Mouse (Mus musculus) liver, adult 2 months (tissue): ENCODE results near the gene Sfmbt2. TPM values are rescaled to one million over a fixed set of nuclear protein-coding genes. Genes with fewer than 3 reads are reported as not detected.

Experiments
- DNase-seq: peaks from one replicate; pipeline ENCODE4 v3.0.0-alpha.2; 2011; ENCODE audit warnings: low read depth, low spot score; ENCODE audit errors: extremely low read depth
- H3K27ac ChIP-seq: fragments of 200-500 bp; replicated peaks from 2 replicates; pipeline ENCODE4 v1.5.1; 2012; ENCODE audit warnings: low read depth, mild to moderate bottlenecking, control low read depth, inconsistent platforms, low read length; ENCODE audit not compliant: insufficient read depth
- H3K27me3 ChIP-seq: fragments of 200-500 bp; 2 replicates; pipeline ENCODE4 v1.6.1; 2012; ENCODE audit warnings: mild to moderate bottlenecking, moderate library complexity, low read length, inconsistent platforms; ENCODE audit not compliant: control insufficient read depth, insufficient read depth
- H3K36me3 ChIP-seq: fragments of 200-500 bp; 2 replicates; pipeline ENCODE4 v1.6.1; 2012; ENCODE audit warnings: low read length, inconsistent platforms; ENCODE audit not compliant: control insufficient read depth, insufficient read depth
- H3K4me1 ChIP-seq: fragments of 200-500 bp; 2 replicates; pipeline ENCODE4 v1.6.1; 2011; ENCODE audit warnings: low read length; ENCODE audit not compliant: control insufficient read depth, insufficient read depth
- H3K4me3 ChIP-seq: fragments of 200-500 bp; 2 replicates; pipeline ENCODE4 v1.5.1; 2011; ENCODE audit warnings: low read depth, mild to moderate bottlenecking, control low read depth, low read length, moderate library complexity; ENCODE audit not compliant: insufficient read depth
- H3K79me2 ChIP-seq: fragments of 200-500 bp; 2 replicates; pipeline ENCODE4 v1.6.1; 2012; ENCODE audit warnings: inconsistent platforms, mild to moderate bottlenecking, low read length, moderate library complexity; ENCODE audit not compliant: control insufficient read depth, insufficient read depth
- H3K9ac ChIP-seq: fragments of 200-500 bp; 2 replicates; pipeline ENCODE4 v1.6.1; 2012; ENCODE audit warnings: low read depth, mild to moderate bottlenecking, control low read depth, inconsistent platforms, low read length
- CTCF ChIP-seq: fragments of 200-500 bp; IDR thresholded peaks from 2 replicates; pipeline ENCODE4 v1.5.1; 2011; ENCODE audit warnings: low read depth, low read length, control low read depth
- POLR2A ChIP-seq: fragments of 200-500 bp; IDR thresholded peaks from 2 replicates; pipeline ENCODE4 v1.6.1; 2011; ENCODE audit warnings: low read length, control low read depth; ENCODE audit not compliant: insufficient read depth; ENCODE audit errors: extremely low read depth
- WGBS: fragments of 180-500 bp; shearing (Covaris S2); methylation state at CpG from one replicate; pipeline ENCODE4 v1.1.7; 2018; 5-methylcytosine and 5-hydroxymethylcytosine counted together
- polyA plus RNA-seq: library from polyadenylated mRNA; depleted of rRNA; stranded (reverse); fragments of >200 nt; gene quantifications from 2 replicates; pipeline ENCODE4 v1.2.3, GENCODE M21; 2012; rRNA removed
- total RNA-seq: library from RNA; depleted of rRNA; stranded (reverse); fragments of >200 nt; gene quantifications from 2 replicates; pipeline ENCODE4 v1.2.3, GENCODE M21; 2014; rRNA removed

The Sfmbt2 gene
- total and polyA plus RNA-seq, 2 experiments: under 0.01 to 0.06 TPM

GRCm38 (mm10) chr2:10615500-10615899, 245.2 kb downstream of the Sfmbt2 start:
- Histone ChIP-seq H3K36me3 (no peaks in the 10 kb centered on the region), H3K79me2 (no peaks in the 10 kb centered on the region), H3K4me1 (no peaks in the 10 kb centered on the region), H3K4me3 (no peak overlapping the region), H3K27me3 (no peaks in the 10 kb centered on the region), H3K9ac (no peak overlapping the region), H3K27ac (no peak overlapping the region)
- WGBS: 73% methylated on average over 2 of the region's 2 CpGs
- TF ChIP-seq POLR2A (no peak), CTCF (no peak)
- no peak for DNase-seq

Other genes starting within 250 kb of the Sfmbt2 start
- gene Itih2, start 239.1 kb upstream of the Sfmbt2 start, total RNA-seq: 677 and 1,125 TPM in 2 replicates
- gene Itih2, start 239.1 kb upstream of the Sfmbt2 start, polyA plus RNA-seq: 409 and 422 TPM in 2 replicates
- gene Itih5, start 216.9 kb upstream of the Sfmbt2 start, total RNA-seq: 7.4 and 7.8 TPM in 2 replicates
- 1.9 and 4.6 TPM in 2 replicates for gene Itih5, start 216.9 kb upstream of the Sfmbt2 start, polyA plus RNA-seq